Mouse (Mus musculus): ENCODE results near the gene Vipr1.

The Vipr1 gene

DNA sequence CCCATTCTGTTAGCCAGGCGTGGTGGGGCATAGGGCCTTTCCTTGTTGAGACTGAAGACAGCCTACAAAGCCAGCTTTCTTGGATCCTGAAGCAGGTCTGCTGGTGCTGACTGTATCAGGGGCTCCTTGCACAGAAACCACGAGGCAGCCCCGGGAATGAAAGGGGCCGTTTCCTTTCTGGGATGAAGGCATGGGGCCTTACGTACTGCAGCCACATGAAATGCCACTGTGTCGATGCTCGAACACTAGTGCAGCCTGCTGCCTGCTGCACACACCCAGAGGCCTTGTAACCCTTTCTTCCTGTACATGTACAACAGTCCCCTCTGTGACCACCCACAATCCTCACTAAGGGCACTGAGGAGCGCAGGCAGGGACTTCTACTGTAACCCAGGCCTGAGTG is 38.7 kb downstream of the Vipr1 start:
- no peak for DNase-seq

DNA sequence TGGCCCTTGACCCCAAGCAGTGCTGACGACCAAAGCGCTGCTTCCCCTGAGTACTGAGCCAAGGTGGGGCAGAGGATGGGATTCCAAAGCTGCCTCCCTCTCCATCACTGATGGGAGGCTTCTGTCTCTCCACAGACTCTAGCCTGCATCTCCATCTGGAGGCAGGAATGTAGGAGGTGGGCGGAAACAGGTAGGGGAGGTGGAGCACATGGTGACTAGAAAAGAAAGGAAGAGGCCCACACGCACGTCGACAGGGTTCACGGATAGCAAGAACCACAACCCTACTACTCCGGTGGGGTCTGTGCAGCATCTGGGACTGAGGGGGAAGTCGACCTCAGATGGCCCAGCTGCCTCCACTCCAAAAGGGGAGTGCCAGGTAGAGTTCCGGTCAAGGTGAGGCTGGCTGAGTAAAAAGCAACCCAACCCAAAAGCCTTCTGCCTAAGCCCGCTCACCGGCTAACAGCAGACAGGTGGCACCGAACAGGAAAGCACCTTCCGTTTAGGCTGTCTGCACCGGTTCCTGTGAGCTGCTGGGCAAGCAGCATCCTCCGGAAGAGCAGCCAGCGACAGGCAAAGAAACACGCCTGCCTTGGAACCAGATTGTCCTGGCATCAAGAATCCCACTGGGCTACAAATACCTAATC is 39.6 kb downstream of the Vipr1 start:
- no peak for DNase-seq

- DNase-seq: no peak
Observed at GRCm38 (mm10) chr9:121684702-121685101, 42.2 kb downstream of the Vipr1 start.

- peak; percentile 90 for DNase-seq
Observed at GRCm38 (mm10) chr9:121690200-121690651, 47.7 kb downstream of the Vipr1 start.

DNA sequence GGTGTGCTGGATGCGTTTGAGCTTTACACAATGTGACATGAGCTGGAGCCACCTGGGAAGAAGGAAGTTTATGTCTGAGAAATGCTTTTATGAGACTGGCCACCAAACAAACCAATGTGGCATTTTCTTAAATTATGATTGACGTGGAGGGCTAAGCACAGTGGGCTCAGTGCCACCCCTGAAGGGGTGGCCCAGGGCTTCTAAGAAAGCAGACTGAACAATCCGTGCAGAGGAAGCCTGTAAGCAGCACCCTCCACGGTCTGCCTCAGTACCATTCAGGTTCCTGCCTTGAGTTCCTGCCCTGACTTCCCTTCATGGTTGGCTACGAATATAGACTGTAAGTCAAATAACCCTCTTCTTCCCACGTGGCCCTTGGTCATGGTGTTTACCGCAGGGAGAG is 48.2 kb downstream of the Vipr1 start:
- DNase-seq: no peak

- no peak for DNase-seq
Observed at GRCm38 (mm10) chr9:121694736-121695135, 52.2 kb downstream of the Vipr1 start.

DNA sequence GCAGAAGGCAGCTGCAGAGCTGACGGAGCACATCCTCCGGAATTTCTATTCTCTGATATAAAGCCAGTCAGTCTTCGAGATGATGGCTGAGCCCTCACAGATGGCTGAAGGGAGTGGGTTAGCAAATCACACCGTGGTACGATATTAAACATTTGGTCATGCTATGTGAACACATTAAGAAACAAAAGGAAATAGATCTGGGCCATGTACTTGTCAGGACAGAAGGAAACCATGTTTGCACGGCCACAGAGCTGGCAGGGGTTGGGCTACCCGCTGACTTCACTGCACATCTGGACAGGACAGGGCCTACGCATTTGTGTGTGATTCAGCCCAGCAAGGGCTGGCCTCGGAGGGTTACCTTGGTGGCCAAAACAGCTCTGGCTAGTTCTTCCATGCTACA is 54.1 kb downstream of the Vipr1 start:
- no peak for DNase-seq

GRCm38 (mm10) chr9:121697150-121698049 is 54.9 kb downstream of the Vipr1 start:
- no peak for DNase-seq

DNA sequence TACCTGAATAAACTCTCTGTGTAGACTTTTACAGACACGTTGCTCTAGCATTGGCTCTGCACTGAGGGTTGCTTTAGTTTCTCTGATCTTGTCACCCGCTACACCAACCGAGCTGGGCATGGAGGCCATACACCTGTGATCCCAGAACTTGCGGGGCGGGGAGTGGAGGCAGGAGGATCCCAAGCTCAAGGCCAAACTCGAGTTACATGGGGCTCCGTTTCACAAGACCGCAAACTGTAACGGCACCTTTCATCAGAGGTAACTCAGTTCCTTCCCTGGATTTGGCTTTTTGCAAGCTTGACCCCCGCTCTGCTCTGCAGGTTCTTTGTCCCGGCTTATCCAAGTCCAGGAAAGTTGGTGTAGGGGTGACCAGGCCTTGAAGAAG is 61.7 kb downstream of the Vipr1 start:
- no peak for DNase-seq

- peak; percentile 90 for DNase-seq
Observed at GRCm38 (mm10) chr9:121704646-121705625, 62.4 kb downstream of the Vipr1 start, which contains the start of gene Sec22c. Sec22c (minus strand) TSS chr9:121705490.

DNA sequence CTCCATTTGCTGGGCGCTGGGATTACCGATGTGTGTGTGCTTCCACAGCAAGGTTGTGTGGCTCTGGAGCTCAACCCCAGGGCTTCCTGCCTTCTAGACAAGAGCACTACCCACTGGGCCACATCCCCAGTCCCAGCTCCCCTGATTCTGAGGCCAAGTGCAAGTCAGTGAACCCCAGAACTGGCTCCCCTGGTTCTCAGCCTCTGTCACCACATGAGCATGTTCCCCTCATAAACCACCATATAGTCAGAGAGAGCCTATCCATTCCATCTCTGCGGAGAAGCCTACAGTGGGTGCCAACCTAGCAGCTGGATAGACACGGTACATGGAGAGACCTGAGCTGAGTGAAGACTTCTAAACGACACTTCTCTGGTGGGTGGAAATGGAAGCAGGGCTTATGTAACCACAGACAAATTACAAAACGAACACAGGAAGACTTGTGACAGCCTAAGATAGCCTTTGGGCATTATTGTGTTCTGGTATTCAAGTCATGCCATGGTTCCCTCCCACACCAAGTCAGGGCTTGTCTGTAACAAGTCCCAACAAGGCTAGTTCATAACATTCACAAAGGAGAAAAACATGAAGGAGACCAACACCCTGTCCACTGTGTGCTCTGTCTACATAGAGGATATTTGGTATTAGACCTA is 63.6 kb downstream of the Vipr1 start:
- DNase-seq: no peak

DNA sequence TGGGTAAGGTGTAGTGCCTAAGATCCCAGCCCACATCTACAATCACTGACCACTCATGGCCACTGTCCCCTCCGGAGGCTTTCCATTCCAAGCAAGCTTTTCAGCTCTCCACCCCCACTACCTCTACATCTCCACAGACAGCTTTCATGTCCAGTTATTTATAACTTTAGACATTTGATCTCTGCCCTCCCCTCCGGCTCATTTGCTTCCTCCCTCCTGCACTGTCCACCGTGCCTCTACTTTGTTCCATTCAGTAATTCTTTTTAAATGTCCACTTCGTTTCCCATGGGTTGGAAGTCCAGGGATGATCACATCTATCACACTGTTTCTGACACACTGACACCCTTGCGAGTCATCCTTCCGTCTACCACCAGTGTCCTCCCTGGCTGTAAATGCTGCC is 65.3 kb downstream of the Vipr1 start:
- no peak for DNase-seq

- DNase-seq: no peak
Observed at GRCm38 (mm10) chr9:121708506-121709486, 66.3 kb downstream of the Vipr1 start.

DNA sequence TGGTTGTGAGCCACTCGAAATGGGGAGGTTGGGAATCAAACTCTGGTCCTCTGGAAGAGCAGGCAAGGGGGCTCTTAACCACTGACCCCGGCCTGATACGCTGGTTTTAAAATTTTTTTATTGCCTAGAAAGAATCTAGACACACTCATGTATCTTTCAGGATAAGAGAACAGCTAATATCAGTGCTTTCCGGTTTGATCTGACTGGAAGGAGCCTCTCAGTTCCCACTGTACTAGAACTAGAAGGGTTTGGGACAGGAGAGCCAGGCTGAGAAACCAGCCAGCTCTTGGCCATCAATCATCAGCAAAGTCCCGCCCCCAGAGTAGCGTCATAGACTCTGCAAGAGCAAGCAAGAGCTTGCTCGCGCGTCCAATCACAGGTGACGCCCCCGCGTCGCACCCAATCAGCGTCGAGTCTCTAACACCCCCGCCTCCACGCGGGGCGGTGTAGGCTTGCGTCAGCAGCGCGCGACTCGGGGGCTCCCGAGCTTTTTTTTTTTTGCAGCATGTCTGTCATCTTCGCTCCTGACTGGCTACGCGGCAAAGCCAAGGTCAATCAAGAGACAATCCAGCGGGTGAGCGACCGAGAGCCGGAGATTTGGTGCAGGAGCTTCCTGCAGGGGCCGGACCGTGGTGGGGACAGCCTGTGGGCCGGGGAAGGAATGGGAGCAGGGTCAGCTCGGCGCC is 67.5 kb downstream of the Vipr1 start, which contains the start of gene Ss18l2:
Gene Ss18l2, plus strand, starts transcription at position 432 of the 686 bp plus-strand sequence.
- peak; percentile 99 for DNase-seq

DNA sequence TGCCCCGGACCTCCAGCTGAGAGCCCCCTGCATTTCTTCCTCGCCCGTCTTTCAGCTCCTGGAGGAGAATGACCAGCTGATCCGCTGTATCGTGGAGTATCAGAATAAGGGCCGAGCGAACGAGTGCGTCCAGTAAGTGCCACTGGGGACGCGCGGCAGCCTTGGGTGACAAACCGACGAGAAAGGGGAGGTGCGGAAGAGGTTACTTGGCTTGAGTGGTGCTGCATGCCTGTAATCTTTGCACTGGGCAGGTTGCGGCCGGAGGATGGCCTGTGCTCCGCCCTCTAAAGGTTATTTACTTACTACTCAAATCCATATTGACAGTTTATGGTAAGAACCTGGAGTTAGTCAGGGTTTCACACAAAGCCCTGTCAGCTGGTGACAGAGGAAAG is 68.1 kb downstream of the Vipr1 start:
- DNase-seq: no peak

DNA sequence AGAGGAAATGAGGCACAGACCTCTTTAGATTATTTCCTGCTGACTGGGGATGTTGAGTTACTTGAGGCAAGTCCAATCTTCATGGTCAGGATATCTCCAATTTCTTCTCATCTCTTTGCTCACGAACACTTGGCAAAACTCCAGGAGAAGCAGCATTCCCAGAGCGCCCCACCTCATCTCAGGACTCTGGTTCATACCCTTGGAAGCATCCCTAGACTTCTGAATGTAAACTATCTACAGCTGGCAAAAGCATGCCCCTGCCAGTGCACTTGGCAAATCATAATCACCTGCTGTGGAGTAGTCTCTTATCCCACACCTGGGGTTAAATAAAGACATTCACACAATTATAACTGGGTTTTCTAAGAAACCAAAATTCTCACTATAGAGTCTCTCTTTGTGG is 74.5 kb downstream of the Vipr1 start:
- no peak for DNase-seq

DNA sequence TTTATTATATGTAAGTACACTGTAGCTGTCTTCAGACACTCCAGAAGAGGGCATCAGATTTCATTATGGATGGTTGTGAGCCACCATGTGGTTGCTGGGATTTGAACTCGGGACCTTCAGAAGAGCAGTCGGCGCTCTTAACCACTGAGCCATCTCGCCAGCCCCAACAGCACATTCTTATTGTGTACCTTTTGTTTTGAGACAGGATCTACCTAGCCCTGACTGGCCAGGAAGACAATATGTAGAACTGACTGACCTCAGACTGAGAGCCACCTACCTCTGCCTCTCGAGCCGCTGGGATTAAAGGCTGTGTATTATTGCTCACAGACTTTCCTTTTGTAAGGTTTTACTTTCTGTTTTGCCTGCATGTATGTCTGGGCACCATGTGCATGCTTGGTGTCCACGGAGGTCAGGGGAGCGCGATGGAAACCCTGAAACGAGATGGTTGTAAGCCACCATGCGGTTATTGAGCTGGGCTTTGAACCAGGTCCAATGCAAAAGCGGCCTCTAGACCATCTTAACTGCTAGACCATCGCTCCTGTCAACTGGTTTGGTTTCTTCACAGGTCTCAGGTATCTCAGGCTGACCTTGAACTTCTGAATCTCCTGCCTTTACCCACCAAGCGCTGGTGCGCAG is 75.7 kb downstream of the Vipr1 start:
- no peak for DNase-seq

DNA sequence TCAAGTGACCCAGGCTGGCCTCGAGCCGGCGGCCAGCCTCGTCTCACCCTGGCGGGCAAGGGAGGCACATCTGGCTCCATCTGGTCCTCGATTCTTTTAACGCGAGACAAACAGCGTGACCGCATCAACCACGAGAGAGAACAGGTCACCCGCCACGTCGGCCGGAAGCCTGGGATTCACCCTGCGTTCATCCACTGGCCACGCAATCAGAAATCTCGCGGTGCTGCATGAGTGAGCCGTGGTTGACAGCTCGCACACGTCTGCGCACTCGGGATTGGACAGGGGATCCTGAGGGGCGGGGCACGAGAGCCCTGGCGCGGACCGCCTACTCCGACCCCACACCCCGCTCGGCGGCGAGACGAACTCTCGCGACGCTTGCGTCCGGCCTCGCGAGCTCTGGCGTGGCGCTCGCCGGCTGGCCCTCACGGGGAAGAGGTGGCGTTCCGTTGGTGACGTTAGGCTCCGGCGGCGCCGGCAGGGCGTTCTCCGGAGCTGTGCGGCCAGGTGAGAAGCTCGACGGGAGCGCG is 76.3 kb downstream of the Vipr1 start, which contains the start of gene Nktr:
Gene Nktr, plus strand, starts transcription at position 378 of the 527 bp plus-strand sequence.
- DNase-seq: peak; percentile 99

Measured in layer of hippocampus, adult 9-11 months (tissue).